Mouse (Mus musculus): ENCODE measurements at regions not wholly inside any gene's neighbourhood (a gene's known extent, or its start where the extent isn't known, plus 50 kb on each side); places are given as distances from the start of the nearest gene placed in this dataset.

GRCm38 (mm10) chr2:131644166-131644858, 82.2 kb upstream of the Adra1d start:
- Histone ChIP-seq H3K36me3 (ENCODE audit: control insufficient read depth, insufficient read depth) (no peaks in the 10 kb centered on the region), H3K4me2 (ENCODE audit: low read depth, low read length) (no peak overlapping the region), H3K9ac (ENCODE audit: low read length) (no peak overlapping the region), H3K9me3 (replicated peaks; ENCODE audit: control insufficient read depth, low read length) (no peaks in the 10 kb centered on the region), H3K27ac (ENCODE audit: low read length) (no peak overlapping the region), H3K27me3 (ENCODE audit: control insufficient read depth, insufficient read depth, low read length) (no peaks in the 10 kb centered on the region), H3K4me1 (ENCODE audit: control insufficient read depth, insufficient read depth, low read length) (no peaks in the 10 kb centered on the region), H3K4me3 (ENCODE audit: low read length) (no peak overlapping the region)
- WGBS = 75% methylated on average over 2 of the region's 2 CpGs
- ATAC-seq (replicated peaks; ENCODE audit: extremely low read depth, insufficient read depth, low FRiP score) = no peak

GRCm38 (mm10) chr2:131642456-131642855, 80.4 kb upstream of the Adra1d start:
- WGBS = 78% methylated on average over 3 of the region's 3 CpGs
- ATAC-seq (replicated peaks; ENCODE audit: extremely low read depth, insufficient read depth, low FRiP score) = no peak
- no peak overlapping the region for H3K4me3 ChIP-seq (ENCODE audit: low read length)
- no peaks in the 10 kb centered on the region for H3K9me3 ChIP-seq (replicated peaks; ENCODE audit: control insufficient read depth, low read length)
- H3K36me3 ChIP-seq (ENCODE audit: control insufficient read depth, insufficient read depth) = no peaks in the 10 kb centered on the region
- no peaks in the 10 kb centered on the region; the same call in 1 of the 2 replicates for H3K4me1 ChIP-seq (ENCODE audit: control insufficient read depth, insufficient read depth, low read length)
- no peak overlapping the region for H3K27ac ChIP-seq (ENCODE audit: low read length)
- no peak overlapping the region for H3K4me2 ChIP-seq (ENCODE audit: low read depth, low read length)
- no peak overlapping the region for H3K9ac ChIP-seq (ENCODE audit: low read length)
- no peaks in the 10 kb centered on the region for H3K27me3 ChIP-seq (ENCODE audit: control insufficient read depth, insufficient read depth, low read length)

GRCm38 (mm10) chr2:131638996-131639605, 77.0 kb upstream of the Adra1d start:
- WGBS = 72% methylated on average over 3 of the region's 3 CpGs
- no peaks in the 10 kb centered on the region for H3K27me3 ChIP-seq (ENCODE audit: control insufficient read depth, insufficient read depth, low read length)
- H3K9ac ChIP-seq (ENCODE audit: low read length) = no peak overlapping the region
- H3K4me1 ChIP-seq (ENCODE audit: control insufficient read depth, insufficient read depth, low read length) = no peaks in the 10 kb centered on the region; the same call in 1 of the 2 replicates
- no peak overlapping the region for H3K4me3 ChIP-seq (ENCODE audit: low read length)
- no peak overlapping the region for H3K4me2 ChIP-seq (ENCODE audit: low read depth, low read length)
- ATAC-seq (replicated peaks; ENCODE audit: extremely low read depth, insufficient read depth, low FRiP score) = no peak
- no peaks in the 10 kb centered on the region for H3K36me3 ChIP-seq (ENCODE audit: control insufficient read depth, insufficient read depth)
- no peaks in the 10 kb centered on the region for H3K9me3 ChIP-seq (replicated peaks; ENCODE audit: control insufficient read depth, low read length)
- H3K27ac ChIP-seq (ENCODE audit: low read length) = no peak overlapping the region

- no peak overlapping the region for H3K27ac ChIP-seq (ENCODE audit: low read length)
- H3K4me2 ChIP-seq (ENCODE audit: low read depth, low read length) = no peak overlapping the region
- WGBS = 48% methylated on average over 2 of the region's 2 CpGs
- H3K4me1 ChIP-seq (ENCODE audit: control insufficient read depth, insufficient read depth, low read length) = no peaks in the 10 kb centered on the region; the same call in 1 of the 2 replicates
- H3K9me3 ChIP-seq (replicated peaks; ENCODE audit: control insufficient read depth, low read length) = no peaks in the 10 kb centered on the region
- no peak for ATAC-seq (replicated peaks; ENCODE audit: extremely low read depth, insufficient read depth, low FRiP score)
- no peak overlapping the region for H3K4me3 ChIP-seq (ENCODE audit: low read length)
- H3K27me3 ChIP-seq (ENCODE audit: control insufficient read depth, insufficient read depth, low read length) = no peaks in the 10 kb centered on the region
- no peaks in the 10 kb centered on the region for H3K36me3 ChIP-seq (ENCODE audit: control insufficient read depth, insufficient read depth)
- no peak overlapping the region for H3K9ac ChIP-seq (ENCODE audit: low read length)
Measured at GRCm38 (mm10) chr2:131635791-131636190, 73.7 kb upstream of the Adra1d start.

- Histone ChIP-seq H3K9ac (ENCODE audit: low read length) (no peak overlapping the region), H3K4me3 (ENCODE audit: low read length) (no peak overlapping the region), H3K27me3 (ENCODE audit: control insufficient read depth, insufficient read depth, low read length) (no peaks in the 10 kb centered on the region), H3K4me1 (ENCODE audit: control insufficient read depth, insufficient read depth, low read length) (no peaks in the 10 kb centered on the region), H3K27ac (ENCODE audit: low read length) (no peak overlapping the region), H3K9me3 (replicated peaks; ENCODE audit: control insufficient read depth, low read length) (no peaks in the 10 kb centered on the region), H3K4me2 (ENCODE audit: low read depth, low read length) (no peak overlapping the region), H3K36me3 (ENCODE audit: control insufficient read depth, insufficient read depth) (no peaks in the 10 kb centered on the region)
- ATAC-seq (replicated peaks; ENCODE audit: extremely low read depth, insufficient read depth, low FRiP score) = no peak
- 52% methylated on average over 4 of the region's 4 CpGs for WGBS
Measured at GRCm38 (mm10) chr2:131617916-131618315, 55.8 kb upstream of the Adra1d start.

- H3K27ac ChIP-seq (ENCODE audit: low read length) = no peak overlapping the region
- H3K36me3 ChIP-seq (ENCODE audit: control insufficient read depth, insufficient read depth) = no peaks in the 10 kb centered on the region
- H3K9me3 ChIP-seq (replicated peaks; ENCODE audit: control insufficient read depth, low read length) = no peaks in the 10 kb centered on the region
- no peaks in the 10 kb centered on the region for H3K4me1 ChIP-seq (ENCODE audit: control insufficient read depth, insufficient read depth, low read length)
- H3K9ac ChIP-seq (ENCODE audit: low read length) = no peak overlapping the region
- H3K4me3 ChIP-seq (ENCODE audit: low read length) = no peak overlapping the region
- WGBS = 51% methylated on average over 5 of the region's 5 CpGs
- H3K4me2 ChIP-seq (ENCODE audit: low read depth, low read length) = no peak overlapping the region
- no peak for ATAC-seq (replicated peaks; ENCODE audit: extremely low read depth, insufficient read depth, low FRiP score)
- H3K27me3 ChIP-seq (ENCODE audit: control insufficient read depth, insufficient read depth, low read length) = no peaks in the 10 kb centered on the region
Measured at GRCm38 (mm10) chr2:131612486-131612885, 50.4 kb upstream of the Adra1d start.
